Mouse (Mus musculus) embryo, embryonic 9.5 days (tissue): ENCODE results near the gene Tbx19.

Experiments
- DNase-seq: peaks from one replicate; pipeline ENCODE4 v3.0.0-alpha.2; 2017; ENCODE audit errors: extremely low spot score

The Tbx19 gene

DNA sequence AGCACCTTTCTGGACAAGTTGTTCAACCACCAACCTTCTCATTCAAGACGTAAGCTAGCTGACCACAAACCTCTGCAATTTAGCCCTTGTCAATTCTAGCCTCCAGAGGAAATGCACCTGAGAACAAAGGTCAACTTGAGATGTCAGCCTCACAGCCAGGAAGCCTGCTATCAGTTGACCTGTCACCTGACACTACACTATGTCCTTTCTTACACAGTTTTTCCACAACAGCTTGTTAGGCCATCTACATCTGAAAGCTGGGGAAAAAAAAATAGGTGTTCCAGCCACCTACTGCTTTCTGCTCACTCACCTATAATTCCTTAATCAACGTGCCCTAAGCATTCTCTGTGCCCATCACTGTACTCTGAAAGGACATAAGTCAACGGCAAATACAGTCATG lies 23.6 kb upstream of the Tbx19 start:
- no peak for DNase-seq

GRCm38 (mm10) chr1:165183400-165183799 lies 22.8 kb upstream of the Tbx19 start:
- no peak for DNase-seq

- no peak for DNase-seq
These were observed 18.7 kb upstream of the Tbx19 start for GRCm38 (mm10) chr1:165179321-165179720.

- DNase-seq, result no peak
These were observed 17.5 kb upstream of the Tbx19 start for GRCm38 (mm10) chr1:165178075-165178474.

GRCm38 (mm10) chr1:165174059-165174616 lies 13.6 kb upstream of the Tbx19 start:
- no peak for DNase-seq

GRCm38 (mm10) chr1:165171277-165171676 lies 10.7 kb upstream of the Tbx19 start:
- DNase-seq, result no peak

GRCm38 (mm10) chr1:165170157-165170556 lies 9.6 kb upstream of the Tbx19 start:
- DNase-seq, result no peak

DNA sequence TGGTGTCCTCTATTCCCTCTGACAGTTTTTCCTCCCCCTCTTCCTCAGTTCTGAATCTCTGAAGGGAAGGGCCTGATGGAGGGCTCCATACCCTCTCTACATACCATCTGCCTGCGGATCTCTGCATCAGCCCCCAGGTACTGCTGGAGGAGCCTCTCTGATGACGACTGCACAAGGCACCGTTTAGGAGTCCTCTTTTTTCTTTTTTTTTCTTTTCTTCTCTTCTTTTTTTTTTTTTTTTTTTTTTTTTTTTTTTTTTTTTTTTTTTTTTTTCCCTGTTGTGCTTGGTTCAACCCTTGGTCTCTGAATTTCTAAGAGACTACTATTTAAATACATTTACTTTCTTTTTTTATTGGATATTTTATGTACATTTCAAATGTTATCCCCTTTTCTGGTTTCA lies 8.9 kb upstream of the Tbx19 start:
- DNase-seq, result no peak

- no peak for DNase-seq
These were observed 4.3 kb upstream of the Tbx19 start for GRCm38 (mm10) chr1:165164920-165165319.

DNA sequence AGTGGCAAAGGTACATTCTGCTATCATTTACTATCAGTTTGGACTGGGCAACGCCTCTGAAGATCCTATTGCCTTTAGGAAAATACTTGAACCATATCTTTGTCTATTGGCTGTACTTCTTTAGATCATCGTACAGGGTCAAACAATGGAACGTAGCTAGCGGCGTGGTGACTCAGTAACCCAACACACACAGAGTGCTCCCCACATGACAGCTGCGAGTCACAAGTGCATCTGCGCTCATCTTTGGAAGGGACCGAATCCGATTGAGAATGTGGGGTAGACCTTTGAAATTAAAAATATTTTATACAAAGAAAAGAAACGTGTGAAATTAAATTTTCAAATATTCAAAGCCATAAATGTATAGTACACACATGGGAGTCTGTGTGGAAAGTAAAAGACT lies 1.7 kb downstream of the Tbx19 start:
- DNase-seq, result no peak

- no peak for DNase-seq
These were observed 6.4 kb downstream of the Tbx19 start for GRCm38 (mm10) chr1:165154162-165154561.

DNA sequence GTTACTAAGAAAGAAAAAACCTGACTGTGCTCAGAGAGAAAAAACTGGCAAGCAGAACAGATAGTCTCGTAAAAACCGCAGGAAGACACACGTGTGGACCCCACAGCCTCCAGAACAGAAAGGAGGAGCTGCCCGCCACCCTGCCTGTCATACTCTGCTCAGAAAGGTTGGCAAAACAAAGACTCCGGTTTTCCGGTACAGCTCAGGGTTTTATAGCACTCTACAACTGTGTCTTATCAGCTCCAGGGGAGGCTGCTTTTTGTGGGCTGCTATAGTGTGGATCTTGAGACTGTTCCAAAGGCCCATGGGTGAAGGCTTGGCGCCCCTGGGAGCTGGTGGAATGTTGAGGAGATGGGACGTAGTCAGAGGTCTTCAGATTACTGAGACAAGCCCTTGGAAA lies 9.4 kb downstream of the Tbx19 start:
- no peak for DNase-seq

- no peak for DNase-seq
These were observed 18.1 kb downstream of the Tbx19 start for GRCm38 (mm10) chr1:165142343-165142916.

- DNase-seq, result no peak
These were observed 20.3 kb downstream of the Tbx19 start for GRCm38 (mm10) chr1:165140227-165140626.

DNA sequence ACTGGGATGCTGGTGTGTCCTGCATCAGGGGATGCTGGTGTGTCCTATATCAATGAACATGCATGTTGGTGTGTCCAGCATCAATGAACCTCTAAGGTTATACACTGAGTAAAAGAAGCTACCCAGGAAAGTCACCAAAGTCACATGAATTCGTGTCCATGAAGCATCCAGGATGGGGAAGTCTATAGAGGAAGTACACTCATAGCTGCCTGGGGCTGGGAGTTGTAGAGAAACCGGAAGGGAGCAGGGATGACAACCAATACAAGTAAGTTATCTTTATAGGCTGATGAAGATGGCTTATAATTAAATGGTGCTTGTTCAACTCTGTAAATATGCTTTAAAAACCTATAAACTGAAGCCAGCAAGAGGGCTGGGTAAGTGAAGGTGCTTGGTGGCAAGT lies 26.7 kb downstream of the Tbx19 start:
- no peak for DNase-seq

- no peak for DNase-seq
These were observed 27.3 kb downstream of the Tbx19 start for GRCm38 (mm10) chr1:165133279-165133678.

DNA sequence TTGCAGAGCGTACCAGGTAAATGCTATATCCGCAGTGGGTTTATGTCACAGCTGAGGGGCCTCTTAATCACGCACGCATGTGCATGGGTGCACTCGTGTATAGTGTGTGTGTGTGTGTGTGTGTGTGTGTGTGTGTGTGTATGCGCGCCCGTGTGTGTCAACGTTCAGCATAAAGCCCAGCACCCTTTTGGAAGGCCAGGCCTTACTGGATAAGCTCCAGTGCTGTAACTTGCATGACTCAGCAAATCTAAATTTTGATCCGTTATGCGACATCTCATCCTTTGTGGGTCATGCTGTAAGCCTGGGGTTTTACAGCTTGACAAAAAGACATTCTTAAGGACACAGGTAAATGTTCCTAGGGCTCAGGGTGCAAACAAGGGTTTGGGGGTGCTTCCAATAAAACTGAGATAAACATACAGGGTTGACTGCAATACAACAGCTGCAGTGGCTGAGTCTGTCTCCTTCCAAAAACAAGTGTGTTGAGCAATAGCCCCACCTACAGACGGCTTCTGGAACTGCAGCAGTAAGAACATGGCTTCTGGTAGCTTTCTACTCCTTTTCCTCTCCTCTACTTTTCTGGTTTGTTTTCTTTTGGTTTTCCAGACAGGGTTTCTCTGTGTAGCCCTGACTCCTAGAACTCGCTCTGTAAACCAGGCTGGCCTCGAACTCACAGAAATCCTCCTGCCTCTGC lies 28.2 kb downstream of the Tbx19 start:
- DNase-seq, result peak; percentile 73

DNA sequence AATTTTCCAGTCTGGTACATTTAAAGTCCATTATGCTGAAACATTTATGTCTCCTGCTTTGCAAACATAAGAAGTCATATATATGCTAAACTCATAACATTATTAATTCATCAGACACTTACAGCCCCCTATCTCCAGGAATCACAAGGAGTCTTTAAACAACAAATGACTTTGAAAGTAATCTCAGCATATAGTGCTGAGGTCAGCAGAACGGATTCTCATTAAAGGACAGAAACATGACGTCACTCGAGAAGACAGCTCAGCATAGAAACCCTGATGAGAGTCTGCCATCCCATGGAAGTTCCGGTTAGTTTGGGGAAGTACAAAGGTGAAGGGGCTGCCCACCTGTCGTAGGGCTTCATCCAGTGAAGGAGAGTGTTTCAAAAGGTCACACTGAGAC lies 31.0 kb downstream of the Tbx19 start:
- no peak for DNase-seq

GRCm38 (mm10) chr1:165121096-165121495 lies 39.5 kb downstream of the Tbx19 start:
- no peak for DNase-seq

- peak; percentile 83 for DNase-seq
These were observed 40.1 kb downstream of the Tbx19 start for GRCm38 (mm10) chr1:165120349-165120898.

GRCm38 (mm10) chr1:165119760-165120159 lies 40.8 kb downstream of the Tbx19 start:
- DNase-seq, result peak; percentile 24

DNA sequence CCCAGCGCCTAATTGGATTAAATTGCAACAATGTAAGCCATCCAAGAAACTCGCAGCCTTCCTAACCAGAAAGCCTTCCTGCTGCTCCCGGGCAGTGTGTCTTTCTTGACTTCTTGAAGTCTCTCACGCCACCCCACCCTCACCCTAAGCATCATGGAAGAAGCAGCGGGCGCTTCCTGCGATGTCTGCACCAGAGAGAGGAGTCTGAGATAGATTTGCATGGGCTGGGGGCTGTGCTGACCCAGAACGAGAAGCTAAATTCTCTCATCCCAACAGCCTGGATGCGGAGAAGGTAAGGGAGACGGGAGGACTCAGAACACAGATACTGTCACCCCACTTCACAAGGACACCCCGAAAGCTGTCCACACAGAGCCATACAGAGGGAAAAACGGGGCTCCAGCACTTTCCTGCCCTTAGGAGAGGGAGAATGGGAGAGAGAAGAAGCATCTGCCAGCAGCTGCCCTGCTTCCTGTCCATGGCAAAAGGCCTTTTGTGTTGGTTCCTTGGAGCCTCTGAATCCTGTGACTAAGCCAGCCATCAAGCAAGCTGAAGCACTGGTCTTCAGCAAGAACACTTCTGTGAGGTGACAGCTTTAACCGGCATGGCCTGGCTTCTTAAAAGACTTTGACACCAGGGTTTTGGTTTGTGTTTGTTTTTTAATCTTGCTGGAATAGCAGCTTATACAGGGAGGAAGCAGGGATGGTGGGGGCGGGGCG lies 41.4 kb downstream of the Tbx19 start:
- DNase-seq, result no peak
